Mouse (Mus musculus) forebrain, postnatal 0 days (tissue): ENCODE results near the gene Atp2a1. TPM values are rescaled to one million over a fixed set of nuclear protein-coding genes. Genes with fewer than 3 reads are reported as not detected.

Experiments used
- ATAC-seq: fragments of 200-750 bp; cut with Nextera tagmentation; 2 replicates; pipeline ENCODE4 v1.8.0; 2017; ENCODE audit warnings: mild to moderate bottlenecking, moderate library complexity
- DNase-seq: peaks from one replicate; pipeline ENCODE4 v3.0.0-alpha.2; 2015
- H3K27ac ChIP-seq: fragments of 300-500 bp; sonication (generic); 2 replicates; pipeline ENCODE4 v1.5.1; 2014; ENCODE audit warnings: low read depth, mild to moderate bottlenecking, antibody characterized with exemption, low read length, moderate library complexity, mixed read lengths
- H3K27me3 ChIP-seq: fragments of 300-500 bp; sonication (generic); 2 replicates; pipeline ENCODE4 v1.6.1; 2014; ENCODE audit warnings: mild to moderate bottlenecking, low read length, mixed read lengths; ENCODE audit not compliant: insufficient read depth
- H3K36me3 ChIP-seq: fragments of 300-500 bp; sonication (generic); 2 replicates; pipeline ENCODE4 v1.6.1; 2014; ENCODE audit warnings: mild to moderate bottlenecking, moderate library complexity; ENCODE audit not compliant: insufficient read depth
- H3K4me1 ChIP-seq: fragments of 300-500 bp; sonication (generic); 2 replicates; pipeline ENCODE4 v1.6.1; 2014; ENCODE audit warnings: antibody characterized with exemption; ENCODE audit not compliant: insufficient read depth
- H3K4me2 ChIP-seq: fragments of 300-500 bp; sonication (generic); 2 replicates; pipeline ENCODE4 v1.6.1; 2014; ENCODE audit warnings: low read depth, mild to moderate bottlenecking, moderate library complexity
- H3K4me3 ChIP-seq: fragments of 300-500 bp; sonication (generic); 2 replicates; pipeline ENCODE4 v1.5.1; 2014; ENCODE audit warnings: low read depth, low read length, mixed read lengths
- H3K9ac ChIP-seq: fragments of 300-500 bp; sonication (generic); 2 replicates; pipeline ENCODE4 v1.6.1; 2014; ENCODE audit warnings: mild to moderate bottlenecking
- H3K9me3 ChIP-seq: fragments of 300-500 bp; sonication (generic); 2 replicates; pipeline ENCODE4 v1.6.1; 2016; ENCODE audit warnings: low read length
- CTCF ChIP-seq: sonication (generic); IDR thresholded peaks from 2 replicates; pipeline ENCODE4 v1.5.1; 2016; ENCODE audit warnings: antibody characterized with exemption, control low read depth, low read depth
- WGBS: fragments of 180-500 bp; shearing (Covaris S2); extraction: QIAGEN DNeasy Blood & Tissue Kit; methylation state at CpG from one replicate; pipeline ENCODE4 v1.1.7; 2014; 5-methylcytosine and 5-hydroxymethylcytosine counted together
- polyA plus RNA-seq: library from polyadenylated mRNA; unstranded; fragments of >200 nt; fragmentation: Nextera tagmentation; extraction: Ambion mirVana; gene quantifications from 2 replicates; pipeline ENCODE4 v1.2.1, GENCODE M21; 2015
- total RNA-seq: library from RNA; depleted of rRNA; stranded (reverse); fragments of >200 nt; gene quantifications from 2 replicates; pipeline ENCODE4 v1.2.3, GENCODE M21; 2014; rRNA removed

Atp2a1 gene
- total and polyA plus RNA-seq, 2 experiments from 2014 or later: 0.24 to 0.45 TPM

DNA sequence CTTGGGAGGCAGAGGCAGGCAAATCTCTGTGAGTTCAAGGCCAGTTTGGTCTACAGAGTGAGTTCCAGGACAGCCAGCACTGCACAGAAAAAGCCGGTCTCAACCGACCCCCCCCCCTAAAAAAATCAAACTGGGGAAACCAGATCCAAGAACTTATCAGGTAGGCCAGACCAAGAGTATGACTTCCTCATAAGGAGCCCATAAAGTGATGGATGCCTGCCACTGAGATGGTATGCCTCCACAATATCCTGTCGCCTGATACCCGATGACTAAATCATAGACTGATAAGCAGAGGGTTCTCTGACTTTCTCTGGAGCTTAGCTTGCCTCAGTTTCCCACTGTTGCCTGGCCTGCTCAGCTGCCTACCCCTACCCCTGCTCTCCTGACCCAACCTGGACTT lies 65.1 kb downstream of the Atp2a1 start:
- 99% methylated on average over 4 of the region's 4 CpGs for WGBS
- Histone ChIP-seq H3K4me3 (no peak overlapping the region), H3K27me3 (no peaks in the 10 kb centered on the region), H3K27ac (no peak overlapping the region), H3K9ac (no peak overlapping the region), H3K36me3 (no peaks in the 10 kb centered on the region), H3K9me3 (no peaks in the 10 kb centered on the region), H3K4me1 (no peaks in the 10 kb centered on the region), H3K4me2 (no peak overlapping the region)
- ATAC-seq: no peak
- no peak for TF ChIP-seq CTCF
- DNase-seq: no peak

DNA sequence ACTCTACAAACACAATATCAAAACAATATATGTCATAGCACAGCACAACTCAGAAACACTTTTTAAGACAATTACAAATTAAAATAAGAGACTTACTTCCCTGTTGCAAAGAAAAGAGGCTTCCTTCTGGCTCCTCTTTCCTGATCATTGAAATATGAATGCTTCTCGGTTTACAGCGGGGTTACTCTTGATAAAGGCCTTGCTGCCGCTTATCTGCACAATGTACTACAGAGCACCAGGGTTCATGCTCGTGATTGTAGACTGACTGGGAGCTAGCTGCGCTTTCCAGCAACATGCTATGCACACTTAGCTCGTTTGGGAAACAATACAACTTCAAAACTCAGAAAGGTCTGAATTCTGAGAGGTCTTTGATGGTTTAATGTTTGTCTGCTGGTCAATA lies 65.7 kb downstream of the Atp2a1 start:
- H3K9ac ChIP-seq: no peak overlapping the region
- WGBS: 59% methylated on average over 6 of the region's 6 CpGs
- no peak overlapping the region for H3K4me2 ChIP-seq

DNA sequence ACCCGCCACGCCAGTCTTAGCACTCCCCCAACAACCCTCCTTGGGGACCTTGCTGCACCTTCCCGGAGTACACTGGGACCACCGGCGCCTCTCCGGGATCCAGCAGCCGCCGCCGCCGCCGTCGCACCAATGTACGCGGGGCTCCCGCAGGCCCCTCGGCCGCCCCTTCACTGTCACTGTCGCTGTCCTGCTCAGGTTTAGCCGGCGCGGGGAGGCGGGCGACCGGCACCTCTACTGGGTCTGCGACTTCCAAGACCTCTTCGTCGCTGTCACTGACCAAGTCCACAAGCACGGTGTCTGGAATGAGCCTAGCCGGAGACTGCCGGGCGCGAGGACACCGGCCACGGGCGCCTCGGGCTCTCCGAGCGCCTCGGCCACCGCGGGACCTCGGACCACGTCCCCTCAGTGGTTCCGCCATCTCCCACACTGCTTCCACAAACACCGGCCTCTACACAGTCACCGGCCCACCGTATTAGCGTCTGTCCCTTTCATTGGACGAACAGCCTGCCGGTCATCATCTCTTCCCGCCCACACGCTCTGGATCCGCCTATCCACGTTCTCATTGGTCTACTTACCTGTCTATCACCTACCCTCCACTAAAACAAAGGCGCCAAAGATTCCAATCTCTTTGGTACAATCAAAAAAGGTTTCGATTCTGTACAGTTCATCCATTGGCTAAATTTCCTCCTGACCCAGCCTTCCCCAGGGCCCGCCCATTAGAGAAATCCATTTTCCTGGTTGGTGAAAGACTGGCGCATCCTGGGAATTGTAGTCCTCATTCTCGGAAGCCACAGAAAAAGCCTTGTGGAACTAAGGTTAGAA lies 66.4 kb downstream of the Atp2a1 start, which contains the start of gene Nfatc2ip:
TSS of gene Nfatc2ip (minus strand) at position 440 of the 822 bp plus-strand sequence.
- Histone ChIP-seq H3K4me2 (peak within 1 kb of the TSS; percentile 93), H3K36me3 (no peaks in the 10 kb centered on the region), H3K27me3 (no peaks in the 10 kb centered on the region), H3K27ac (no peak within 1 kb of the TSS), H3K4me1 (no peaks in the 10 kb centered on the region), H3K4me3 (peak within 1 kb of the TSS; percentile 79), H3K9me3 (no peaks in the 10 kb centered on the region), H3K9ac (peak within 1 kb of the TSS; percentile 66)
- peak; percentile 98 for ATAC-seq
- peak; percentile 99 for DNase-seq
- no peak for TF ChIP-seq CTCF
- under 1% methylated on average over 58 of the region's 59 CpGs for WGBS

More for the DNA sequence above, 65.7 kb downstream of the Atp2a1 start:
- H3K27ac ChIP-seq: no peak overlapping the region
- no peak for ATAC-seq
- H3K27me3 ChIP-seq: no peaks in the 10 kb centered on the region
- DNase-seq: no peak
- no peaks in the 10 kb centered on the region for H3K4me1 ChIP-seq
- no peak overlapping the region for H3K4me3 ChIP-seq
- no peaks in the 10 kb centered on the region for H3K36me3 ChIP-seq
- no peak for TF ChIP-seq CTCF
- H3K9me3 ChIP-seq: no peaks in the 10 kb centered on the region

Other genes with a start within 250 kb of the Atp2a1 start
- gene Sbk1, start 190.5 kb downstream of the Atp2a1 start, total RNA-seq: 445 and 497 TPM in 2 replicates
- 204 and 224 TPM in 2 replicates for gene Sbk1, start 190.5 kb downstream of the Atp2a1 start, polyA plus RNA-seq
- 1.4 and 1.7 TPM in 2 replicates for gene Lat, start 93.5 kb downstream of the Atp2a1 start, total RNA-seq
- 0.15 and 0.38 TPM in 2 replicates for gene Lat, start 93.5 kb downstream of the Atp2a1 start, polyA plus RNA-seq
- 102 and 198 TPM in 2 replicates for gene Spns1, start 85.7 kb downstream of the Atp2a1 start, total RNA-seq
- 71.3 and 78.4 TPM in 2 replicates for gene Spns1, start 85.7 kb downstream of the Atp2a1 start, polyA plus RNA-seq
- gene Nfatc2ip, start 66.4 kb downstream of the Atp2a1 start, total RNA-seq: 5.2 and 6.3 TPM in 2 replicates
- 2.2 and 2.4 TPM in 2 replicates for gene Nfatc2ip, start 66.4 kb downstream of the Atp2a1 start, polyA plus RNA-seq
- gene Cd19, start 48.2 kb downstream of the Atp2a1 start, total RNA-seq: 0.67 TPM in 1 of 2 replicates, not detected in the other
- not detected in 2 replicates for gene Cd19, start 48.2 kb downstream of the Atp2a1 start, polyA plus RNA-seq
- gene Rabep2, start 34.3 kb downstream of the Atp2a1 start, total RNA-seq: 26.1 and 26.4 TPM in 2 replicates
- gene Rabep2, start 34.3 kb downstream of the Atp2a1 start, polyA plus RNA-seq: 17.3 and 19.3 TPM in 2 replicates
- 31.0 and 35.4 TPM in 2 replicates for gene Sh2b1, start 12.3 kb upstream of the Atp2a1 start, total RNA-seq
- 66.0 and 70.4 TPM in 2 replicates for gene Sh2b1, start 12.3 kb upstream of the Atp2a1 start, polyA plus RNA-seq
- gene Tufm, start 24.3 kb upstream of the Atp2a1 start, total RNA-seq: 75.9 and 76.5 TPM in 2 replicates
- gene Tufm, start 24.3 kb upstream of the Atp2a1 start, polyA plus RNA-seq: 97.6 and 102 TPM in 2 replicates
- gene Atxn2l, start 40.3 kb upstream of the Atp2a1 start, total RNA-seq: 60.5 and 89.0 TPM in 2 replicates
- 39.5 and 56.8 TPM in 2 replicates for gene Atxn2l, start 40.3 kb upstream of the Atp2a1 start, polyA plus RNA-seq
- gene Eif3c, start 103.3 kb upstream of the Atp2a1 start, total RNA-seq: 113 and 137 TPM in 2 replicates
- gene Eif3c, start 103.3 kb upstream of the Atp2a1 start, polyA plus RNA-seq: 200 and 205 TPM in 2 replicates
- gene Apobr, start 121.8 kb upstream of the Atp2a1 start, total RNA-seq: 0.08 and 0.33 TPM in 2 replicates
- gene Apobr, start 121.8 kb upstream of the Atp2a1 start, polyA plus RNA-seq: 0.16 and 0.39 TPM in 2 replicates
- 26.9 and 29.0 TPM in 2 replicates for gene Cln3, start 122.7 kb upstream of the Atp2a1 start, total RNA-seq
- 22.1 and 23.8 TPM in 2 replicates for gene Cln3, start 122.7 kb upstream of the Atp2a1 start, polyA plus RNA-seq
- not detected in 2 replicates for gene Il27, start 131.8 kb upstream of the Atp2a1 start, total RNA-seq
- gene Il27, start 131.8 kb upstream of the Atp2a1 start, polyA plus RNA-seq: not detected in 2 replicates
- gene Nupr1, start 167.8 kb upstream of the Atp2a1 start, total RNA-seq: 4.8 and 7.3 TPM in 2 replicates
- gene Nupr1, start 167.8 kb upstream of the Atp2a1 start, polyA plus RNA-seq: 15.5 and 18.0 TPM in 2 replicates
- 22.8 and 37.1 TPM in 2 replicates for gene Sgf29, start 186.2 kb upstream of the Atp2a1 start, total RNA-seq
- 59.6 and 62.3 TPM in 2 replicates for gene Sgf29, start 186.2 kb upstream of the Atp2a1 start, polyA plus RNA-seq
- gene Sult1a1, start 213.3 kb upstream of the Atp2a1 start, total RNA-seq: 15.8 and 22.8 TPM in 2 replicates
- 15.4 and 16.0 TPM in 2 replicates for gene Sult1a1, start 213.3 kb upstream of the Atp2a1 start, polyA plus RNA-seq
- 66.9 and 115 TPM in 2 replicates for gene Bola2, start 232.3 kb upstream of the Atp2a1 start, total RNA-seq
- 139 and 205 TPM in 2 replicates for gene Bola2, start 232.3 kb upstream of the Atp2a1 start, polyA plus RNA-seq
- gene Slx1b, start 232.7 kb upstream of the Atp2a1 start, total RNA-seq: 15.8 and 17.9 TPM in 2 replicates
- 7.5 and 10.1 TPM in 2 replicates for gene Slx1b, start 232.7 kb upstream of the Atp2a1 start, polyA plus RNA-seq
- gene Coro1a, start 244.7 kb upstream of the Atp2a1 start, total RNA-seq: 121 and 169 TPM in 2 replicates
- gene Coro1a, start 244.7 kb upstream of the Atp2a1 start, polyA plus RNA-seq: 118 and 146 TPM in 2 replicates